Mouse (Mus musculus) embryo, embryonic 10.5 days (tissue): ENCODE measurements around the gene Hnf1a.
"Not testable (repeated sequence)": the region's sequence is repeated elsewhere in the genome, so short reads cannot be mapped to it uniquely, and the experiment has no call there.

Experiments
- DNase-seq: peaks from one replicate; pipeline ENCODE4 v3.0.0-alpha.2; 2015; ENCODE audit warnings: low spot score

The Hnf1a gene

GRCm38 (mm10) chr5:114945072-114945471 is 25.8 kb downstream of the Hnf1a start:
- DNase-seq, result no peak

- DNase-seq, result no peak
Measured at GRCm38 (mm10) chr5:114942766-114943130, 28.1 kb downstream of the Hnf1a start.

GRCm38 (mm10) chr5:114942074-114942765 is 28.7 kb downstream of the Hnf1a start, which contains the start of gene 2210016L21Rik:
2210016L21Rik (plus strand) TSS chr5:114942158.
- peak; percentile 96 for DNase-seq

- not testable (repeated sequence) for DNase-seq
Measured at GRCm38 (mm10) chr5:114941138-114941537, 29.8 kb downstream of the Hnf1a start.

- peak; percentile 43 for DNase-seq
Measured at GRCm38 (mm10) chr5:114935838-114936237, 35.1 kb downstream of the Hnf1a start.

GRCm38 (mm10) chr5:114933206-114933605 is 37.7 kb downstream of the Hnf1a start:
- no peak for DNase-seq

- DNase-seq, result no peak
Measured at GRCm38 (mm10) chr5:114931626-114932025, 39.3 kb downstream of the Hnf1a start.

- no peak for DNase-seq
Measured at GRCm38 (mm10) chr5:114926753-114927152, 44.1 kb downstream of the Hnf1a start.

- DNase-seq, result no peak
Measured at GRCm38 (mm10) chr5:114926153-114926684, 44.7 kb downstream of the Hnf1a start.

- no peak for DNase-seq
Measured at GRCm38 (mm10) chr5:114922998-114923473, 47.9 kb downstream of the Hnf1a start, which contains the start of gene Oasl1. Oasl1 (plus strand) TSS chr5:114923240.

GRCm38 (mm10) chr5:114922366-114922731 is 48.5 kb downstream of the Hnf1a start:
- no peak for DNase-seq

- no peak for DNase-seq
Measured at GRCm38 (mm10) chr5:114921551-114922365, 49.1 kb downstream of the Hnf1a start.

- DNase-seq, result not testable (repeated sequence)
Measured at GRCm38 (mm10) chr5:114917357-114917756, 53.5 kb downstream of the Hnf1a start.

GRCm38 (mm10) chr5:114916777-114917176 is 54.1 kb downstream of the Hnf1a start:
- DNase-seq, result no peak

GRCm38 (mm10) chr5:114915854-114916253 is 55.0 kb downstream of the Hnf1a start:
- DNase-seq, result no peak

- no peak for DNase-seq
Measured at GRCm38 (mm10) chr5:114914855-114915254, 56.0 kb downstream of the Hnf1a start.

- no peak for DNase-seq
Measured at GRCm38 (mm10) chr5:114913686-114914085, 57.2 kb downstream of the Hnf1a start.

GRCm38 (mm10) chr5:114908598-114909305 is 62.1 kb downstream of the Hnf1a start:
- peak; percentile 30 for DNase-seq

GRCm38 (mm10) chr5:114902413-114902812 is 68.5 kb downstream of the Hnf1a start:
- peak; percentile 73 for DNase-seq
